Mouse (Mus musculus): ENCODE data around the gene Rabl3. TPM values are rescaled to one million over a fixed set of nuclear protein-coding genes. Genes with fewer than 3 reads are reported as not detected.

The Rabl3 gene
- 19.8 and 20.8 TPM in 2 replicates for polyA plus RNA-seq (2016; fragmentation: Nextera tagmentation; extraction: Ambion mirVana)

- Histone ChIP-seq H3K9ac (peak within 1 kb of the TSS; percentile 90), H3K27ac (peak within 1 kb of the TSS; percentile 82), H3K36me3 (peaks cover 26% of the 10 kb centered on the region), H3K4me1 (peaks cover 31% of the 10 kb centered on the region), H3K4me2 (peak within 1 kb of the TSS; percentile 94), H3K9me3 (replicated peaks) (no peaks in the 10 kb centered on the region), H3K4me3 (peak within 1 kb of the TSS; percentile 89), H3K27me3 (replicated peaks) (no peaks in the 10 kb centered on the region)
- ATAC-seq, result peak; percentile 98
- WGBS (ENCODE audit: insufficient replicate concordance), result 2% methylated on average over 41 of the region's 41 CpGs
Observed at GRCm38 (mm10) chr16:37539611-37540580, at the start of gene Rabl3, which contains the start of gene Gtf2e1. Rabl3 (plus strand) TSS chr16:37539885. Gtf2e1 (minus strand) TSS chr16:37539789.

DNA sequence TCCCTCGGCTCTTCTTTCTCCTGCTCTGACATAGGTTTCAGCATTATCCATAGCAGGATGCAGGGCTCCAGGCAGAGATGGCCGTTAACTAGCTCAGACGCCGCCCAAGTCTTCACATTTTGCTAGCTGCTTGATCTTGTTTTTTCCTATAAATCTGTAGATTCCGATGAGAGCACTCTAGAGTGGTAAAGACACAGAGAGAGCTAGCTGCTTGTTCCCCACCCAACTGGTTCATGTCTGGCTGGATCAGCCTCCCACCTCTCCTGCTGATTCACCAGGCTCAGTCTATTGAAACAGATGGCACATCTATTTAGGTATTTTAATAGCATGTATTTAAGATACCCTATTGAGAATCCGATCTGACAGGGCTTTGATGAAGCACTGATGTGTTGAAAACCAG lies 44.7 kb upstream of the Rabl3 start:
- Histone ChIP-seq H3K27ac (no peak overlapping the region), H3K9ac (no peak overlapping the region), H3K4me2 (no peak overlapping the region), H3K4me3 (no peak overlapping the region), H3K27me3 (replicated peaks) (no peaks in the 10 kb centered on the region), H3K36me3 (no peaks in the 10 kb centered on the region), H3K9me3 (replicated peaks) (no peaks in the 10 kb centered on the region), H3K4me1 (no peaks in the 10 kb centered on the region)
- no peak for ATAC-seq
- WGBS (ENCODE audit: insufficient replicate concordance), result 69% methylated on average over 6 of the region's 6 CpGs

DNA sequence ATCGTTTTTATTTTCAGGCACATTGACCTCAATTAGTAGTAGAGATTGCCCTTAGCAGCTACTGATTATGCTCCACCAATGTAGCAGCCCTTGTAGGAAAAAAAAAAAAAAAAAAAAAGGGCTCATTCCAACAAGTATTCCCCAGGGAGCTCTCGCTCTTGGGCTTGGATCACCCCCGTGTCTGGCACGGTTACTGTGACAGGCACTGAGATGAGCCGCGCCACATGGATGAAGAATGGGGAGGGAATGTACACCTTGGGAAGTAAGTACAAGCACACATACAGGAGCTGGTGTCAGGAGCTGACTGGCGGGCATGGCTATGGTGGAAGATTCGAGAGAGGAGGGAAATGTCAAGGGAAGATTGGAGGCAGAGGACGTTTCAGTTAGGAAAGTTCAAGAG lies 41.1 kb upstream of the Rabl3 start:
- no peak for ATAC-seq

DNA sequence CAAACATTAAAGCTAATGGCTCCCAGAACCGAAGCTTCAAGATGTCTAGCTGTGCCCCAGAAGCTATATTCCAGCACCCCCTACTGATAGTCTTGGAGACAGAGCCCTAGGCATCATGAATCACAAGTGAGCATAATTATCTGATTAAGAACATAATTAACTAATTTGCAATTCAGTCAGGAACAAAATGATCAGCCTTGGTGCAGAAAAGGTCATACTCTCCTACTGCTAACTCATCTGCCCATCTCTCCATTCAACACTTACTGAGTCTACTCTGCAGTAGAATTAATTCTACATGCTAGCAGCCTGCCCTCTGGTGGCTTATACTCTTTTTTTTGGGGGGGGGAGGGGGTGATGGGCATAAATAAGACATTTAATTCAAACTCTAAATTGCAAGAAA lies 35.2 kb upstream of the Rabl3 start:
- Histone ChIP-seq H3K4me3 (no peak overlapping the region), H3K9ac (no peak overlapping the region), H3K4me2 (no peak overlapping the region), H3K27me3 (replicated peaks) (no peaks in the 10 kb centered on the region), H3K27ac (no peak overlapping the region), H3K9me3 (replicated peaks) (no peaks in the 10 kb centered on the region), H3K4me1 (no peaks in the 10 kb centered on the region), H3K36me3 (peaks cover 3% of the 10 kb centered on the region; the same call in 1 of the 2 replicates)
- no peak for ATAC-seq
- WGBS (ENCODE audit: insufficient replicate concordance), result 46% methylated on average over 1 of the region's 1 CpGs

More for the DNA sequence above, 41.1 kb upstream of the Rabl3 start:
- Histone ChIP-seq H3K4me1 (no peaks in the 10 kb centered on the region), H3K9ac (no peak overlapping the region), H3K36me3 (no peaks in the 10 kb centered on the region), H3K27me3 (replicated peaks) (no peaks in the 10 kb centered on the region), H3K4me3 (no peak overlapping the region), H3K4me2 (no peak overlapping the region), H3K9me3 (replicated peaks) (no peaks in the 10 kb centered on the region), H3K27ac (no peak overlapping the region)
- WGBS (ENCODE audit: insufficient replicate concordance), result 67% methylated on average over 9 of the region's 9 CpGs

- Histone ChIP-seq H3K4me1 (no peaks in the 10 kb centered on the region), H3K4me2 (no peak overlapping the region), H3K9ac (no peak overlapping the region), H3K27ac (no peak overlapping the region), H3K27me3 (replicated peaks) (no peaks in the 10 kb centered on the region), H3K9me3 (replicated peaks) (no peaks in the 10 kb centered on the region), H3K36me3 (peaks cover 22% of the 10 kb centered on the region), H3K4me3 (no peak overlapping the region)
- ATAC-seq, result no peak
- 78% methylated on average over 9 of the region's 9 CpGs for WGBS (ENCODE audit: insufficient replicate concordance)
Observed at GRCm38 (mm10) chr16:37506751-37507150, 32.9 kb upstream of the Rabl3 start.

DNA sequence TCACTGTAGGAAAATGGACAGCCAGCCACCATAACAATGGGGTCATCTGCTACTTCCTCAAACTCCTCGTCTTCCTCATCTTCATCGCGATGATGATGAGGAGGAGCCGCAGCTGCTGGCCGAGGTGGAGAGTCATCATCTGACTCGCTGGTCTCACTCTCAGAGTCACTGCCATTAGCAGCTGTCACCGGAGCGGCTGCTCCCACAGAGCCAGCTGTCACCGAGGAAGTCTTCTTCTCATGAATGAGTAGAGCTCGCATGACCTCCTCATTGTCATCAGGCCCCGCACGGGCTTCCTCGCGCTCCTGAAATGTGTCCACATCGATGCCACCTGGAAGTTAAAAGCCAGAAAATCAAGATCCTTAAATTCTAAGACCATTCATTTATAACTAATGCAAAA lies 28.2 kb upstream of the Rabl3 start:
- Histone ChIP-seq H3K4me1 (no peaks in the 10 kb centered on the region), H3K4me2 (no peak overlapping the region), H3K27ac (no peak overlapping the region), H3K36me3 (peaks cover 53% of the 10 kb centered on the region), H3K9me3 (replicated peaks) (no peaks in the 10 kb centered on the region), H3K4me3 (no peak overlapping the region), H3K27me3 (replicated peaks) (no peaks in the 10 kb centered on the region), H3K9ac (no peak overlapping the region)
- WGBS (ENCODE audit: insufficient replicate concordance), result 83% methylated on average over 15 of the region's 15 CpGs
- ATAC-seq, result no peak

DNA sequence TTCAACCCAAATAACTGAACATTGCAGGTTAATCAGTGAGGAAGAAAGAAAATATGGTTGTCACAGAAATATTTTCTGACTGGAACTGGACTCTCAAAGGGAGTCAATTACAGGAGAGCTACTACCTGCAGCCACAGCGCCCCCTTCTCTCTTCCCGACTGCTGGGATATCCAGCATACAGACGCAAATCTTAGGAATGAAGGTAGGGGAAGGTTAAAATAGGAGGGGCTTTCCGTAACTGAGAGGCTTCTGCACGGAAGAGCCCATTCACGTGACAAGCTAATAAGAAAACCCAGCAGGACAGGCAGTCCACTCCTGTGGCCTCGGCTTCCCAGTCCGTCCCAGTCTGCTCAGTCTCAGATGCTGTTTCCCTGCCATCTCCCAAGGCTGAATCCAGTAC lies 25.0 kb upstream of the Rabl3 start:
- 78% methylated on average over 8 of the region's 8 CpGs for WGBS (ENCODE audit: insufficient replicate concordance)
- no peak overlapping the region for H3K27ac ChIP-seq
- no peak overlapping the region for H3K4me3 ChIP-seq
- no peaks in the 10 kb centered on the region for H3K9me3 ChIP-seq (replicated peaks)
- H3K36me3 ChIP-seq, result peaks cover 67% of the 10 kb centered on the region
- no peaks in the 10 kb centered on the region for H3K27me3 ChIP-seq (replicated peaks)
- no peak overlapping the region for H3K4me2 ChIP-seq
- no peak overlapping the region for H3K9ac ChIP-seq
- H3K4me1 ChIP-seq, result peaks cover 4% of the 10 kb centered on the region; the same call in 1 of the 2 replicates
- ATAC-seq, result no peak

DNA sequence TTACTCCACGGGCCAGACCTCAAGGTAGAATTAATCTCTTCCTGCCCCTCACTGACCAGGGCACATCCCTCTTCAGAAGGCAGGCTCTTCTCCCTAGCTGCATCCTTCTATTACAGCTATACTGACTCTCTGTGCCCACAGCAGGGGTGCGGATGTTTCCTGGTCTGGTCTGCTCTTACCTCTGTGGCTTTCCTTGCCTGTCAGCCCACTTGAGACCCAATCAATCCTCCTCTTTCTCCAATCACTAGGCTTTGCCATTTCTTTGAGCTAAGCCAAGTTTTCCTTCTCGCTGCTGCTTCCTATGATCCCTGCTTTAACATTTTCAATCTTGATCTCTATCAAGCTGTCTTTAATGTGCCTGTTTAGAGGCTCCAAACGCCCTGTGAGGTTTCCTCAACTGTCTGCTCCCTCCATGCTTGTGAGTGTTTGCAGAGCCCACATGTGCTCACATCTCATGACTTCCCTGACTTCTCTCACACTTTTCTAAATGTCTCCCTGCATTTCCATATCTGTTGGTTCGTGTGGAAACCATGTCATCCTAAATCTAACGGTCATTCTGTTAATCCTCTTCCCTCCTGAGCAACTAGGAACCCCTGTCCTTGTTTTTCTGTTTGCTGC lies 23.2 kb upstream of the Rabl3 start:
- Histone ChIP-seq H3K4me2 (no peak overlapping the region), H3K9me3 (replicated peaks) (no peaks in the 10 kb centered on the region), H3K4me1 (peaks cover 4% of the 10 kb centered on the region; the same call in 1 of the 2 replicates), H3K27me3 (replicated peaks) (no peaks in the 10 kb centered on the region), H3K27ac (no peak overlapping the region), H3K4me3 (no peak overlapping the region), H3K36me3 (peaks cover 69% of the 10 kb centered on the region), H3K9ac (no peak overlapping the region)
- ATAC-seq, result no peak
- 77% methylated on average over 6 of the region's 6 CpGs for WGBS (ENCODE audit: insufficient replicate concordance)

DNA sequence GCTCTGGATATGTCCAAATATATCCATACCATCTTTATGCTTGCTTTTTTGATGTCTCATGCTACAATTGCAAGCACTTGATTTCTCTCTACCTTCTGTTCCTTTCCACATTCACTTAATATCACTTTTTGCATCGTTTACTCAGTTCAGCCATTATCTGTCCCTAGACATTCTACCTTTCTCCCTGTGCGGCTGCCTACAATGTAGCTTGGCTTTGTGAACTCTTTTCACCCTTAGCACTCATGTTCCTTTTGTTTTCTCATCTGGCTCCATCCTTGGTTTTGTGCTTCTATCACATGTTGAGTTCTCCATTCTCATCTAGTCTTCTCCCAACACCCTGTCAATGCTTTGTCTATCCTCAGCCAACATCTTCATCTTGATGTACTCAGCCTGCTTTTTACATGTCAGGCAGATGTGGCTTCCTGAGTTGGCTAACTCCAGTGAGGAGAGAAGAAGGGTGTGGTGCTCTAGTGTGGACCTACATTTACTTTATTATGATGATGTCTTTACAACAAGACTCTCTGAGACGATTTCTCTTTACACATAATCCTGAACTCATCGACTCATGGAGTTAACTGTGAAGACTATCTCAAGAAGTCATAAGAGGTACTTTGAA lies 22.0 kb upstream of the Rabl3 start:
- Histone ChIP-seq H3K9me3 (replicated peaks) (no peaks in the 10 kb centered on the region), H3K4me1 (peaks cover 4% of the 10 kb centered on the region; the same call in 1 of the 2 replicates), H3K4me3 (no peak overlapping the region), H3K36me3 (peaks cover 72% of the 10 kb centered on the region), H3K27me3 (replicated peaks) (no peaks in the 10 kb centered on the region), H3K4me2 (no peak overlapping the region), H3K27ac (no peak overlapping the region), H3K9ac (no peak overlapping the region)
- no peak for ATAC-seq
- 77% methylated on average over 4 of the region's 4 CpGs for WGBS (ENCODE audit: insufficient replicate concordance)

GRCm38 (mm10) chr16:37518662-37519061 lies 21.0 kb upstream of the Rabl3 start:
- H3K9ac ChIP-seq, result no peak overlapping the region
- no peak overlapping the region for H3K4me3 ChIP-seq
- 60% methylated on average over 2 of the region's 2 CpGs for WGBS (ENCODE audit: insufficient replicate concordance)
- no peak overlapping the region for H3K4me2 ChIP-seq
- H3K27ac ChIP-seq, result no peak overlapping the region
- H3K9me3 ChIP-seq (replicated peaks), result peaks cover 4% of the 10 kb centered on the region
- no peak for ATAC-seq
- H3K27me3 ChIP-seq (replicated peaks), result no peaks in the 10 kb centered on the region
- peaks cover 76% of the 10 kb centered on the region for H3K36me3 ChIP-seq
- H3K4me1 ChIP-seq, result peaks cover 4% of the 10 kb centered on the region; the same call in 1 of the 2 replicates

DNA sequence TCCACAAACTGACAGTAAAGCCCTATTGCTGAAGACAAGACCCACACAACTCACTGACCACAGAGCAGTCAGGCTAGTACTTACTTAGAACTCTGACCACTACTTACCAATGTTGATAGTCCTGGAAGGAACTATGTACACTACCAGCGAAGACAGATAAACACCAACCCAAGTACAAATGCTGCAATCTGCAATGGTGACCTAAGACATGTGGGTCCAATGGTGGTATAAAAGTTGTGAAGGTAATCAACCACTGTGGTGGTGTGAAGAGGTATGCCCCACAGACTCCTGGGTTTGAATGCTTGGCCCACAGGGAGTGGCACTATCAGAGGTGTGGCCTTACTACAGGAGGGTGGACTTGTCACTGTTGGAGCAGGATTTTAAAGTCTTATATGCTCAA lies 20.0 kb upstream of the Rabl3 start:
- Histone ChIP-seq H3K27me3 (replicated peaks) (no peaks in the 10 kb centered on the region), H3K4me2 (no peak overlapping the region), H3K9me3 (replicated peaks) (peaks cover 9% of the 10 kb centered on the region), H3K4me3 (no peak overlapping the region), H3K9ac (no peak overlapping the region), H3K36me3 (peaks cover 83% of the 10 kb centered on the region), H3K27ac (no peak overlapping the region), H3K4me1 (peaks cover 4% of the 10 kb centered on the region; the same call in 1 of the 2 replicates)
- 88% methylated on average over 1 of the region's 1 CpGs for WGBS (ENCODE audit: insufficient replicate concordance)
- ATAC-seq, result no peak
